Mouse (Mus musculus): ENCODE data around the gene 1700021F07Rik. TPM values are rescaled to one million over a fixed set of nuclear protein-coding genes. Genes with fewer than 3 reads are reported as not detected.

The 1700021F07Rik gene
- total RNA-seq (2023; ENCODE audit: inconsistent age) = not detected in 4 replicates

DNA sequence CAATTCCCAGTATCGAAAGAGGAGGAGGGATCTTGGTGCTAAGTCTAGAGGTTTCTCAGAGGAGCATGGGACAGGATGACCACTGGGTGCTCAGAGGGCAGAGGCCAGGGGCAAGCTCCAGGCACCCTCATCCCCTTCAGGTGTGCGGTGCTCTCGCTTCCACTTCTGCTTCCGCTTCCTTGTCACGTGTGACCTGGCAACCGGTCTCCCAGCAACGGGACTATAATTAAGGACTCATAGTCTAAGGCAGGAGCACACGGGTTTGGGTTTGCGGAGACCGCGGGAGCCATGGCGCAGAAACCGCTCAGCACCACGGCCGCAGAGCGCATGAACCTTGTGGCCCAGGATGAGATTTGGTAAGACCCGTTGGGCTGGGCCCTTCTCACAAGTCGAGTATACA lies at the start of gene 1700021F07Rik:
TSS of gene 1700021F07Rik (plus strand) at position 211 of the 400 bp plus-strand sequence.

Other genes starting within 250 kb of the 1700021F07Rik start
- 2.3 to 5.3 TPM (median 2.6 TPM) in 4 replicates for gene Pmepa1, start 246.1 kb upstream of the 1700021F07Rik start, total RNA-seq (2023; ENCODE audit: inconsistent age)
- not detected in 4 replicates for gene Ankrd60, start 55.8 kb downstream of the 1700021F07Rik start, total RNA-seq (2023; ENCODE audit: inconsistent age)
- gene Rab22a, start 137.2 kb downstream of the 1700021F07Rik start, total RNA-seq (2023; ENCODE audit: inconsistent age) = 20.8 to 27.0 TPM (median 25.6 TPM) in 4 replicates
- gene 1700010B08Rik, start 196.8 kb downstream of the 1700021F07Rik start, total RNA-seq (2023; ENCODE audit: inconsistent age) = not detected in 4 replicates
- 35.5 to 47.7 TPM (median 39.4 TPM) in 4 replicates for gene Vapb, start 214.9 kb downstream of the 1700021F07Rik start, total RNA-seq (2023; ENCODE audit: inconsistent age)